Mouse (Mus musculus) neural tube, embryonic 13.5 days (tissue): ENCODE data around the gene Bglap. TPM values are rescaled to one million over a fixed set of nuclear protein-coding genes. Genes with fewer than 3 reads are reported as not detected.

ENCODE experiments used
- ATAC-seq: fragments of 200-750 bp; cut with Nextera tagmentation; 2 replicates; pipeline ENCODE4 v1.8.0; 2017; ENCODE audit warnings: low read depth, mild to moderate bottlenecking, moderate TSS enrichment, moderate library complexity
- H3K27ac ChIP-seq: fragments of 300-500 bp; sonication (generic); replicated peaks from 2 replicates; pipeline ENCODE4 v1.5.1; 2015; ENCODE audit warnings: moderate library complexity, mild to moderate bottlenecking, inconsistent platforms
- H3K27me3 ChIP-seq: fragments of 300-500 bp; sonication (generic); 2 replicates; pipeline ENCODE4 v1.6.1; 2015; ENCODE audit warnings: mild to moderate bottlenecking, inconsistent platforms
- H3K36me3 ChIP-seq: fragments of 300-500 bp; sonication (generic); 2 replicates; pipeline ENCODE4 v1.6.1; 2015; ENCODE audit warnings: mild to moderate bottlenecking, inconsistent platforms
- H3K4me1 ChIP-seq: fragments of 300-500 bp; sonication (generic); replicated peaks from 2 replicates; pipeline ENCODE4 v1.6.1; 2015; ENCODE audit warnings: inconsistent platforms
- H3K4me2 ChIP-seq: fragments of 300-500 bp; sonication (generic); 2 replicates; pipeline ENCODE4 v1.6.1; 2015; ENCODE audit warnings: inconsistent platforms, mild to moderate bottlenecking, moderate library complexity
- H3K4me3 ChIP-seq: fragments of 300-500 bp; sonication (generic); 2 replicates; pipeline ENCODE4 v1.5.1; 2015; ENCODE audit warnings: mild to moderate bottlenecking, inconsistent platforms
- H3K9ac ChIP-seq: fragments of 300-500 bp; sonication (generic); 2 replicates; pipeline ENCODE4 v1.6.1; 2015; ENCODE audit warnings: moderate library complexity, mild to moderate bottlenecking, inconsistent platforms
- H3K9me3 ChIP-seq: fragments of 300-500 bp; sonication (generic); 2 replicates; pipeline ENCODE4 v1.6.1; 2016; ENCODE audit warnings: inconsistent platforms
- WGBS: fragments of 180-500 bp; shearing (Covaris S2); methylation state at CpG from one replicate; pipeline ENCODE4 v1.1.7; 2015; 5-methylcytosine and 5-hydroxymethylcytosine counted together
- polyA plus RNA-seq: library from polyadenylated mRNA; unstranded; fragments of >200 nt; fragmentation: Nextera tagmentation; extraction: Ambion mirVana; gene quantifications from 2 replicates; pipeline ENCODE4 v1.2.1, GENCODE M21; 2015

Gene Bglap
- polyA plus RNA-seq, 1 experiment from 2014 or later, result not detected

GRCm38 (mm10) chr3:88361612-88362313 lies 22.5 kb downstream of the Bglap start:
- H3K36me3 ChIP-seq, result peaks cover 63% of the 10 kb centered on the region
- no peak for ATAC-seq

GRCm38 (mm10) chr3:88361096-88361495 lies 23.2 kb downstream of the Bglap start:
- Histone ChIP-seq H3K9ac (no peak overlapping the region), H3K36me3 (peaks cover 69% of the 10 kb centered on the region), H3K9me3 (no peaks in the 10 kb centered on the region), H3K27me3 (peaks cover 18% of the 10 kb centered on the region), H3K4me3 (no peak overlapping the region), H3K4me1 (peaks cover 8% of the 10 kb centered on the region; the same call in 1 of the 2 replicates), H3K27ac (no peak overlapping the region), H3K4me2 (no peak overlapping the region)
- 84% methylated on average over 6 of the region's 6 CpGs for WGBS
- ATAC-seq, result no peak

More at GRCm38 (mm10) chr3:88361612-88362313, 22.5 kb downstream of the Bglap start:
- peaks cover 8% of the 10 kb centered on the region; the same call in 1 of the 2 replicates for H3K4me1 ChIP-seq
- no peaks in the 10 kb centered on the region for H3K9me3 ChIP-seq
- H3K27me3 ChIP-seq, result peaks cover 20% of the 10 kb centered on the region
- no peak overlapping the region for H3K4me2 ChIP-seq
- no peak overlapping the region for H3K27ac ChIP-seq
- no peak overlapping the region for H3K9ac ChIP-seq
- H3K4me3 ChIP-seq, result no peak overlapping the region
- 85% methylated on average over 2 of the region's 2 CpGs for WGBS

- Histone ChIP-seq H3K27ac (peak overlapping the region; percentile 29), H3K4me2 (no peak overlapping the region), H3K4me3 (no peak overlapping the region), H3K36me3 (peaks cover 80% of the 10 kb centered on the region), H3K27me3 (peaks cover 7% of the 10 kb centered on the region), H3K9ac (no peak overlapping the region), H3K9me3 (no peaks in the 10 kb centered on the region), H3K4me1 (no peaks in the 10 kb centered on the region; the same call in 1 of the 2 replicates)
- WGBS, result 72% methylated on average over 3 of the region's 3 CpGs
- ATAC-seq, result no peak
Observed at GRCm38 (mm10) chr3:88359989-88360388, 24.3 kb downstream of the Bglap start.

- Histone ChIP-seq H3K4me2 (no peak overlapping the region), H3K36me3 (peaks cover 84% of the 10 kb centered on the region), H3K4me3 (no peak overlapping the region), H3K9ac (no peak overlapping the region), H3K9me3 (no peaks in the 10 kb centered on the region), H3K4me1 (no peaks in the 10 kb centered on the region; the same call in 1 of the 2 replicates), H3K27me3 (peaks cover 3% of the 10 kb centered on the region), H3K27ac (peak overlapping the region; percentile 29; the same call in 1 of the 2 replicates)
- WGBS, result 56% methylated on average over 5 of the region's 5 CpGs
- no peak for ATAC-seq
Observed at GRCm38 (mm10) chr3:88359584-88359983, 24.7 kb downstream of the Bglap start.

- no peak overlapping the region for H3K4me2 ChIP-seq
- H3K36me3 ChIP-seq, result peaks cover 99% of the 10 kb centered on the region
- H3K27me3 ChIP-seq, result no peaks in the 10 kb centered on the region
- H3K9me3 ChIP-seq, result no peaks in the 10 kb centered on the region
- ATAC-seq, result no peak
- 95% methylated on average over 8 of the region's 8 CpGs for WGBS
- H3K4me3 ChIP-seq, result no peak overlapping the region
- no peak overlapping the region for H3K9ac ChIP-seq
- H3K27ac ChIP-seq, result no peak overlapping the region
- no peaks in the 10 kb centered on the region; the same call in 1 of the 2 replicates for H3K4me1 ChIP-seq
Observed at GRCm38 (mm10) chr3:88354396-88355165, 29.7 kb downstream of the Bglap start.

GRCm38 (mm10) chr3:88352907-88353306 lies 31.4 kb downstream of the Bglap start:
- Histone ChIP-seq H3K36me3 (peaks cover 99% of the 10 kb centered on the region), H3K4me3 (no peak overlapping the region), H3K27me3 (no peaks in the 10 kb centered on the region), H3K9me3 (no peaks in the 10 kb centered on the region), H3K4me2 (no peak overlapping the region), H3K4me1 (no peaks in the 10 kb centered on the region), H3K27ac (no peak overlapping the region), H3K9ac (no peak overlapping the region)
- ATAC-seq, result no peak
- 94% methylated on average over 9 of the region's 9 CpGs for WGBS

- WGBS, result 90% methylated on average over 13 of the region's 13 CpGs
- H3K4me3 ChIP-seq, result no peak overlapping the region
- peaks cover 99% of the 10 kb centered on the region for H3K36me3 ChIP-seq
- no peak overlapping the region for H3K27ac ChIP-seq
- ATAC-seq, result no peak
- no peak overlapping the region for H3K9ac ChIP-seq
- H3K4me2 ChIP-seq, result no peak overlapping the region
- H3K9me3 ChIP-seq, result no peaks in the 10 kb centered on the region
- H3K27me3 ChIP-seq, result no peaks in the 10 kb centered on the region
- no peaks in the 10 kb centered on the region for H3K4me1 ChIP-seq
Observed at GRCm38 (mm10) chr3:88350732-88351131, 33.5 kb downstream of the Bglap start.

GRCm38 (mm10) chr3:88339006-88339405 lies 45.3 kb downstream of the Bglap start:
- H3K36me3 ChIP-seq, result peaks cover 26% of the 10 kb centered on the region
- ATAC-seq, result no peak
- H3K4me1 ChIP-seq, result peaks cover 31% of the 10 kb centered on the region
- no peak overlapping the region for H3K27ac ChIP-seq
- WGBS, result 84% methylated on average over 3 of the region's 3 CpGs
- H3K9ac ChIP-seq, result no peak overlapping the region
- H3K4me2 ChIP-seq, result no peak overlapping the region
- no peak overlapping the region for H3K4me3 ChIP-seq
- H3K27me3 ChIP-seq, result no peaks in the 10 kb centered on the region
- no peaks in the 10 kb centered on the region for H3K9me3 ChIP-seq

- Histone ChIP-seq H3K4me2 (no peak overlapping the region), H3K4me3 (no peak overlapping the region), H3K27me3 (no peaks in the 10 kb centered on the region), H3K9me3 (no peaks in the 10 kb centered on the region), H3K4me1 (peaks cover 31% of the 10 kb centered on the region), H3K36me3 (peaks cover 19% of the 10 kb centered on the region), H3K27ac (no peak overlapping the region), H3K9ac (no peak overlapping the region)
- WGBS, result 94% methylated on average over 7 of the region's 7 CpGs
- no peak for ATAC-seq
Observed at GRCm38 (mm10) chr3:88338316-88338715, 45.9 kb downstream of the Bglap start.

GRCm38 (mm10) chr3:88337367-88338020 lies 46.8 kb downstream of the Bglap start:
- no peak for ATAC-seq
- H3K4me3 ChIP-seq, result peak overlapping the region; percentile 82
- 78% methylated on average over 11 of the region's 11 CpGs for WGBS

GRCm38 (mm10) chr3:88336058-88337013 lies 47.9 kb downstream of the Bglap start, which contains the start of the genes Tmem79 and Smg5:
Gene Tmem79, minus strand, starts transcription at chr3:88336148.
Gene Smg5, plus strand, starts transcription at chr3:88336260.
- no peaks in the 10 kb centered on the region for H3K9me3 ChIP-seq
- H3K9ac ChIP-seq, result peak within 1 kb of the TSS; percentile 91
- WGBS, result 2% methylated on average over 46 of the region's 66 CpGs
- no peaks in the 10 kb centered on the region; the same call in 1 of the 2 replicates for H3K36me3 ChIP-seq
- H3K4me3 ChIP-seq, result peak within 1 kb of the TSS; percentile 82
- ATAC-seq, result peak; percentile 94
- H3K4me2 ChIP-seq, result peak within 1 kb of the TSS; percentile 72
- peaks cover 31% of the 10 kb centered on the region for H3K4me1 ChIP-seq
- no peaks in the 10 kb centered on the region for H3K27me3 ChIP-seq
- H3K27ac ChIP-seq, result peak within 1 kb of the TSS; percentile 96

More at GRCm38 (mm10) chr3:88337367-88338020, 46.8 kb downstream of the Bglap start:
- H3K4me1 ChIP-seq, result peaks cover 31% of the 10 kb centered on the region
- peak overlapping the region; percentile 72 for H3K4me2 ChIP-seq
- H3K27ac ChIP-seq, result no peak overlapping the region
- no peaks in the 10 kb centered on the region for H3K9me3 ChIP-seq
- peaks cover 10% of the 10 kb centered on the region for H3K36me3 ChIP-seq
- no peaks in the 10 kb centered on the region for H3K27me3 ChIP-seq
- 0 out of 2 replicates have a peak overlapping the region, but pooled peaks have one; percentile 52 for H3K9ac ChIP-seq
